Mouse (Mus musculus) forelimb bud, embryonic 11.5 days (tissue): ENCODE data around the gene Gm20388.

ENCODE experiments used
- DNase-seq: peaks from one replicate; pipeline ENCODE4 v3.0.0-alpha.2; 2012; ENCODE audit warnings: low read depth, low spot score

Gene Gm20388

DNA sequence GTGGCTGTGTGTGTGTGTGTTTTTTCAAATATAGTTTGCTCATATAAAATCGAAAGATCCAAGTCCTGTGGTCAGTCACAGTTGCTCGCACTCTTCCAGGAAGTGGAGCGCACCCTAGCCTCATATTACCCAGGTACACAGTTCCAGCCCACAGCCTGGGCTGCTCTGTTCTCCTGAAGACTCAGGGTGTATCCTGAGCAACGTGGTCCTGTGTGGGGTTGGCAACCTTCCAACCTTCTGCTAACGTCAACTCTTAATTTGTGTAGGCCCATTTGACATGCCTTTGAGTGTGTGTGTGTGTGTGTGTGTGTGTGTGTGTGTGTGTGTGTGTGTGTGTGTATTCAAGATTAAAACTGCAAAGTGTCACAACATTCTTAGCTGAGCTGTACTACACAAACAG is 3786.7 kb downstream of the Gm20388 start:
- DNase-seq, result no peak

DNA sequence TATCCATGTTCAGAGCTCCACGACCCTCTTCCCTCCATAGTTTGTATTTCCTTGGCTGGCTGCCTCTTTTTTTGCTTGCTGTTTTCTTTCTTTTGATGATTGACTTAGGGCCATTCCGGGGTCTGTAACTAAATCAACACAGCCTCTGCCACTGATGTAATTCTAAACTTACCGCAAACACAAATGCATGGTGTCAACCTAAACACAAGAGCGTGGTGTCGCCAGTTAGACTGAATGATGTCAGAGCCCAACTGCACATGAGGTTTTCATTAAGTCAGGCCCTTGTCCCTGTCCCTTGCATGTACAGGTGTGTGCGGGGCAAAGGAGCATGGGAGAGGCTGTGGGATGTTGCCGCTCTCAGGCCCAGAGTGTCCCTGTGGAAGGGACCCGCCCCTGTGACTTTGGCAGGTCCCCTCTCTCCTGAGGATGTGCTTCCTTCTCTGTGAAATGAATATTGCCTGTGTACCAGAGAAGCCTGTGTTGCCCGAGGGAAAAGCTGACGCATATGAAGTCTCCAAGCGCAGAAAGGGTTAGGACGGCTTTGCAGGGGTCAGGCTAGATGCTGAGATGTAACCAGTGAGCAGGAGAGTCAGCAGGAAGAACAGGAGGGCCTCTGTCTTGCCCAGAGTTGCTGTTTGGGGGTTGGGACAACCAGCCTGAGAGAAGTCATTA is 3789.9 kb downstream of the Gm20388 start:
- DNase-seq, result peak; percentile 36

DNA sequence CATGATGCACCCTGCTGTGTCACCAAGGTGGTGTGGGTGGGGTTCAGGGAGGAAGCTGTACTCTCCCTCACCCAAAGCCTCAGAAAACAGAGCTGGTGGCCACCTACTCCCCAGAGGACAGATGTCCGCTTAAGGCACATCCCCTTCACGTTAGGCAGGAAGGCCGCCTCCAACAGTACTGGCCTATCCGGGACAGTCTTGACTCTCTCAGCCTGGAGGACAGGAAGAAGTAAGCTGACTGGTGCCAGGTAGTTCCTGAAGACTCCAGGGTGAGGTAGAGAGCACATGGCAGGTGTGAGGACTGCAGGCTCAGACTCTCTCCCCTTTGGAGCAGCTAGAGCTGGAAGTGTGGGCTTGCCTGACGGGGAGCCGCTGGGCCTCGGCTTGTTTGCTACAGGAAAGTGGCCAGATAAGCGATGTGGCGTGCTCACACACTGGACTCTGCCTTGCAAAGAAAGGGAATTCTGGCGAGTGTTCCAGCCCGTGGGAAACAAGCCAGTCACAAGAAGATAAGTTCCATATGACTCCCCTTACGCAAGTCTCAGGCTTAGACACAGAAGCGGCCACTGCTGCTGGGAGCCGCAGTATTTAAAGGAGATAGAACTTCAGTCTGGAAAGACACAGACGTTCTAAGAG is 3791.4 kb downstream of the Gm20388 start:
- DNase-seq, result no peak

DNA sequence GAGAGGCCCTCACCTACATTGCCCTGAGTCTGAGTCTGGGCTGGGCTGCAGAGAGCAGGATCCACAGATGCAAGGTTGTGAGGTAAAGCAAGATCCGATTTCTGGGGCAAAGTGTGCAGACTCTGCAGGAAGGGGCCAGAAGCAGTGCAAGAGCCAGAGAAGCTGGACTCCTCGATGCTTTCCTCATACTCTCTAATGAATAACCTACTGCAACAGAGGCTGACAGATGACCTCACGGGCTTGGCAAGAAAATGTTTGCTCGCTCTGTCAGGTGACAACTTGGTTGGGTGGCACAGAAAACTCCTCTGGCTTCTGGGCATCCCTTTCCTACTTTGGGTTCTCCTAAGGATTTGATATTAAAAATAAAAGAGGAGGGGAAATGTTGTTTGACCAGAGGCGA is 3794.7 kb downstream of the Gm20388 start:
- DNase-seq, result no peak

DNA sequence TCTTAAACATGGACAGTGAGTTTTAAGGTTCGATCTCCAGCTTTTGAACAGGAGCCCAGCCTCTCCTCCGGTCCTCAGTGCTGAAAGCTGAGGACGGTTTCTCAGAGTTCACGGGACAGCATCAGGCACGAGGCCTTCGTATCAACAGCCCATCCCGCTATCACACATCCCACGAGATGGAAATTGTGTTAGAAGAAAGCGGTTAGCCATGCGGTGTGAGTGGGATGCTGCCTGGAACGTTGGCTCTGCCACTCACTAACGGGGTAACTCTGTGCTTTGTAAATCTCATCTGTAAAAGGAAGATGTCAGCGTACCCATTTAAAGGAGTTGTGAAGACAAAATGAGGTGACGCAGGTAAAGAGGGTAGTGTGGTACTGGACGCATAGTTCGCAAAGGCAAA is 3796.5 kb downstream of the Gm20388 start:
- DNase-seq, result no peak

DNA sequence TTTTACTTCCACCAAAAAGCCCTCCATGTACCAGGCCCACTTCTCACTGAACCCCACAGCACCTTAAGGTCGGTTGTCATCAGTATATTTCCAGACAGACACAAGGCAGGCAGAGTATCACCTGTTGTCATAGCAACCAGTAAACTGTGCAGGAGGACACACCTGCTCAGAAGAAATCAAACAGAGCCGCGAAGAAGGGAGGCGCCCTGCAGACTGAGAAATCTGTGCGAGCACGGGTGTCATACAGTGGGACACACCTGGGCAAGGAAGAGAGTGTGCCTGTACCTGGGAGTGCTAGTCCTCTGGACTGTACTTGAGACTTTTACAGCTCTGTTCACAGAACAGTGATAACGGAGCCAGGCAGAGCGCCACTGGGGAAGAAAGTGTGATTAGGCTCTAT is 3798.1 kb downstream of the Gm20388 start:
- DNase-seq, result no peak

DNA sequence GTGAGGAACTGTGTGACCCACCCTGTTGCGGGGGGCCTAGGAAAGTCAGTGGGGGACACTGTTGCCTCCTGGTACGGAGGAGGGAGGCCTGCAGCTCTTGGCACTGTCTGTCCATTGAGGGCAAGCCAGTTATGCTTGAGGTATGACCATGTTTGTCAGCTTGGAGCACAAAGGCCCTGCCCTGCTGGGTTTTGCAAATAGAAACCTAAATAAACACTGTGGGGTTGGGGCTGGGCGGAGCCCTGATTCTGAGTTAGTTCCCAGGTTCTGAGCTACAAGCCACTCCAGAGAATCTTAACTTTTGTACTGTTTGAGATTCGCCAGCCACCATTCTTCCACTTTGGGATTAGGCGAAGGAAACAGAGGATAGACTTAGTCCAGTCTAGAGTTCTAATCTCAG is 3799.7 kb downstream of the Gm20388 start:
- DNase-seq, result no peak

DNA sequence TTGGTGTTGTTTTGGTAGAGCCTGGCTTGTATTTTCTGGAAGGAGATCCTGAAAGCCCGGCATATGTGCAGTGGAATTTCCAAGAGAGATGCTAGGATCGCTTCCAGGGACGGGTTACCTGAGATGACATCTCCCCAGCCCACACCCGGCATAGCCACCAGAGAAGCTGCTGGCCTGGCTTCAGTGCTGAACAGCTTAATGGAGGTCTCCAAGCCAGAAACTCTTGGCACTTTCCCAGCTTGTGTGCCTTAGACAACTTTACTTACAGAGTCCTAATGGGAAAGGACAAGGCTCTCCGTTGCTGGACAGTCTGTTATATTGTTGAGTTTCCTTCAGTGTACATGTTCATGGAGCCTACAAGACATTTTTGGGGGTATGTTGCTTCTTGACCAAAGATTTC is 3803.8 kb downstream of the Gm20388 start:
- no peak for DNase-seq

DNA sequence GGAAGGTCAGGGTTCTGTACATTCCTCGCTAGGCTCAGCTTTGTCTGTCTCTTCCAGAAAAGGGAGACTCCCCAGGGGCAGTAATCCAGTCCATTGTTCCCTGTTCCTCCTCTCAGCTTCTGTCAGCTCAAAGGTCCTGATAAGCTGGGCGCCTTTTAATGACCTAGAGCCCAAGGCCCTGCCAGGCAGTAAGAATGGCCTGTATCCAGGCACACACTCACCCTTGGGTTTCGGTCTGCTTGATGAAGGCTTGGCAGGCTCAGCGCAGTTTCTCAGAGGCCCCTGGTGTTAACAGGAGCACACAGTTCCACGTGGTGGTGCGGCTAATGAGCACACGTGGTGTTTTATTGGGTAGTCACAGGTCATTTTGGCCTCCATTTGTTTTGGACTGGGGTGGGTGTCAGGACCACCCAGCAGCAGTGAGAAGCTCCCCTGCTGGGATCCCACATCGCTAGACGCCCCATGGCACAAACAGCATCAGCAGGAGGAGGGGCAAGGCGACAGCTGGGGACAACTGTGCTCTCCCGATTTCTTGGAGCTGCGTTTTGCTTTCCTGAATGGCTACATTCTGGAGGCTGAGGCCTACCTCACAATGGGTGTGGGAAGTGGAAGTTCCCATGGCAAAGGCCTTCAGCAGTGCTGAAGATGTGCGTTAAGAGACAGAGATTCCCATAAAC is 3805.4 kb downstream of the Gm20388 start:
- DNase-seq, result peak; percentile 35

DNA sequence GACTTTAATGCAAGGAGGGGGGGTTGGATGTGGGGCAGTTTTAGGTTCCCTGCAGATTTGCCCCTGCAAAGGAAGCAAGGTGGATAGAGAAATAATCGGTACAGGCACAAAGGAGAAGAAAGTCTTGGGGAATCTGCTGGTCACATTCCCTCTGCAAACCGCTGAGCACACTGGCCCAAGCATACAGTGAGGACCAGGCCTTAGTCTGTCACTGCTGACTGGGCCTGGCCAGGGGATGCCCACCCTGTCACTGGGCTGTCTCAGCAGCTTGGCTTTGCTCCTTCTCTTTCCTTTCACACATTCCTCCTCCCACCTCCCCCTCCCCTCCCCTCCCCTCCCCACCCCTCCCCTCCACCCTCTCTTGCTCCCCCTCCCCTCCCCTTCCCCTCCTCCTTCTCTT is 3806.5 kb downstream of the Gm20388 start:
- DNase-seq, result no peak

DNA sequence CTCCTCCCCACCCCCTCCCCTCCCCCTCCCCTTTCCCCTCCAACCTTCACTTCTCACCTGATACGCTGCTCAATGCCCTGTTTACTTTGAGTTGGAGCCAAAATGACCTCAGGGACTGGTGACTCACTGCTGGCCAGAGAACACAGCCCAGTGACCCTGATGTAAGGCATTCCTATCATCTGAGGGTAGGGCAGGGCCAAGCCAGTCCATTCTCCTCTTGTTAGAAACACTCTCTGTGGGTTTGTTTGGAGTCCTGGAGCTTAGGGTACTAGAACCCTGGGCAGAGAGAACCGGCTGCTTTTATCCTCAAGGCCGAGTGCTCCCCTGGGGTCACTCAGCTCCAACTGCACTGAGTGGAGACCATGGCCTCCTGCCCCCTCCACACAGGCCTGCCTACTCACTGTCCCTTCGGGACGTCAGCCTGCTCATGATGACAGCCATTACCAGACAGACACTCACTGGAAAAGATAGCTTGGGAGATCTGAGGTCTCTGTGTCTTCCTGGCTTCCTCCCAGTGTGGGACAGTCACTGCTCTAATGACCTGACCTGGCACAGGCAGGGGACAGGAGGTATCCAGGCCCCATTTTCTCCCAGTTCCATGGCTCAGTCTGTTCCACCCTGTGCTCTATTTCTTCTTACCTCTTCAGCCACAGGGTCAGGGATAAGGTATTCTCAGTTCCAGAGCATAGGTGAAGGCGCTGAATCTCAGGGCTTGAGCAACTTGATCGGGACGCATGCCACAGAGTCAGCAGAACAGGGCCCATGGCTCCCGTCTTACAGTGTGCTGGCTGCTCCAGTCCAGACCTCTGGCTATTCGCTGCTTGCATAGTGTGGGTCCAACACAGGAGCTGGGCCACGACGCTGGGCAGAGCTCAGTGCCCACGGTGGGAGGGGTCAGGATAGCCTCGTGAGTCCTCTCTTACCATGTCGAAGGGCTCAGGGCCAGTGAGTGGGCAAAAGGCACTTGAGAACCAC is 3807.2 kb downstream of the Gm20388 start:
- no peak for DNase-seq

DNA sequence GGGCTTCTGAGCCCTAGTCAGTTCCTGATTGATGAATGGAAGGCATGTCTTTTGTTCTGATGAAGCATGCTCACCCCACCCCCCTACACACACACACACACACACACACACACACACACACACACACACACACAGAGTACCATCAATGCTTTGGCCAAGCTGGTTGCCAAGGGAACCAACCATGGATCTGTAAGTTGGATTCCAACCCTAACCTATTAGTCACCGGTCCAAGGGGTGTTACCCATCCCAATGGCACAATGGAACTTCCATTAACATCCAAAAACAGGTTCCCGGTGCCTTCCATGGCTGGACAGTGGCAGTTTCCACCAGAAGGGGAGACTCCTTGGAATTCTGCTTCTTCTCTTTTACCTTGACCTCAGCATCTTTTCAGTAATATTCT is 3808.1 kb downstream of the Gm20388 start:
- DNase-seq, result no peak

DNA sequence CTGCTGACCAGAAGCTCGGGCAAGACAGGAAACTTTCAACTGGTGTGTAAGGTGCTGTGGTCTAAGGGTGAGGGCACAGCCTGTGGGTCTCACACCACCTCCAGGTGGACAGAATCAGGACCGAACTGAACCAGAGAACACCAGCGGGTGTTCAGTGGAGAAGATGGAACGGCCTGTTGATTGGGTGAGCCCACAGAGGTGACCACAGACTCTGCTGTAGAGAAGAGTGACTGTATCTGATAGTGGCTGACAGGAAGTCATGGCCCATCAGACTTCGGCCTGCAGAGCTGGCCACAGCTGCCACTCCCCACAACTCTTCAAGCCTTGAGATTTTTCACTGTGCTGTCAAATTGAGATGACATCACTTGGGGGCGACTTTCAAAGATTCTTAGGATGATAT is 3808.6 kb downstream of the Gm20388 start:
- DNase-seq, result no peak

DNA sequence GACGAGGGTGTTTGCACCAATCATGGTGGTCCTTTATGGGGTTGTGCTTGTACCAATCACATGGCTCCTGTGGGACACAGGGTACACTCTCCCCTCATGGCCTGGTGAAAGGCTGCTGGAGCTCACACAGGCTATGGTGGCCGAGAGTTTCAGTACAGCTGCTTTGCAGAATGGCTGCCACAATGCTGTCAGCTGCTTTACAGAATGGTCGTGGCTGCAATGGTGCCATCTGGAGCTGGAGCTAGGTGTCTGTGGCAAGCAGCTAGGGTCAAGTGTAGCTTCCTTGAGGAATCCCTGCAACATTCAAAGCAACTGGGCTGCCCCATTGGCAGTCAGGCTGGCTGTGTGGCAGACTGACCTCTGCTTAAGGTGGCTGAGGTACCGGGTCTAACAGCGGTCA is 3809.2 kb downstream of the Gm20388 start:
- DNase-seq, result no peak

DNA sequence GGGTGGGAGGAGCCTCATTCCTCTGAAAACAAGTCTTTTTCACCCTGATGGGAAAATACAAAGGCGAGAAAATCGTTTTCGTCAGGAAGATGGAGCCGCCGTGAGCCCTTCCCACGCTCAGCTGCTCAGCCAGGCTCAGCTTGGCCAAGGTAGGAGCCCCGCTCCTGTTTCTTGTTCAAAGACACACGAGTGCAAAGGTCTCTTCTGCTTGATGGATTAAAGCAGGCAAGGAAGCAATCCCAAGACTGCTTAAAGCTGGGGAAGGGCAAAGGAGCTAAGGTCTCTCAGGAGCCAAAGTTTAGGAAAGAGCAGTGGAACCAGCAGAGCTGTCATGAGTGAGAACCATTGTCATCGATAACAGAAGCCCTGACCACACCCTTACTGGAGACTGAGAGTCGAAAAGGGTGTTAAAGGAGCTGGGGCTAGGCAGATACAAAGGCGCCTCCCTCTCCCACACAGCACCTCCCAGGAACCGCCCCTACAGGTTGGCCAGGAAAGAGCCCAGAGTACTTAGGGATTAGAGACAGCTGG is 3809.9 kb downstream of the Gm20388 start:
- no peak for DNase-seq

DNA sequence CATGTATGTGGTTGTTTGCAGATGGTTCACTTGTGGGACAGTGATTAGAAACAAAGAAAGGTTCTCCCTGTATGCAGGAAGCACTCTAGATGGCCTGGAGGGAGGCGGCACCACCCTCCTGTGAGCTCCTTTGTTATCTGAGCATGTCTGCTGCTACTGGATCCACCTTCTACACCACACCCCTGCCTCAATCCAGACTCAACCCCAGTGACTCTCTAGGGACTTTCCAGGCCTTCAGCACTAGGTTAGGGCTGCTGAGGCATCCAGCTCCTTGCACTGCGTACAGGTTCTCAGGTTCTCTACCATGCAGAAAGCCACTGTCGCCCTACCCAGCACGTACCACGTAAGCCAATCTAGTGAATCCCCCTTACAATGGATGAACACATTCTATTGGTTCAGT is 3811.6 kb downstream of the Gm20388 start:
- DNase-seq, result no peak

DNA sequence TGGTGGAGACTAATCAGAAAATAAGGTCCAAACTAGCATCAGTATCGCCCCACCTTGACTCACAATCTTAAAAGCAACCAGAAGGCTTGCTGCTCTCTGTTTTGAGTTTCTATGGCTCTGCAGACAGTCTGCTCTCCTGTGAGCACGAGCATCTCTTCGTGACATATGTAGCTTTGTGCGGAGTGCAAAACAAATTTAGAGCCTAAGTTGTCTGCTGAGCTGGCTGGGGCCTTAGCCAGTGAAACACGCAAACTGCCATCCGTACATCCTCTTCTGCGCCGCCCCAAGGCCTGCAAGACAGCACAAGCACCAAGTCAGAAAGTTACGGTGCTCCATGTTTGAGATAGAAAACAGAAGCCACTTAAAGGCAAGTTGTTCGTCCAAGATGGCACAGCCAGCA is 3814.1 kb downstream of the Gm20388 start:
- no peak for DNase-seq

DNA sequence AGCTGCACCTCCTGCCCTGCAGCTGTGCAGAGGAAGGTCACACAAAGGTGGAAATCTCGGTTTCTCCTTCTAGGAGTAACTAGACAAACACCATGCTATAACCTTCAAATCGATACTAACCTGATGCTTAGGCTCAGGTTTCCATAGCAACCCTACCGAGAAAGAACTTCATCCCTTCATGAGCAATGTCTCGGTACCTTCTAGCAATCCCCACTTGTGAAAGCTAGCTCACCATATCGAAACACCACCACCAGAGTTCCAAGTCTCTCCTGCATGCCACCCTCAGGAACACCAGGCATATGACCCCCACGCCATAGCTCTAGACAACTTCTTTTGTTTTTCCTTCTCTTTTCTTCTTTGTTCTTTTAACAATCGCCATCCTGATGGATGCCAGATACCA is 3814.6 kb downstream of the Gm20388 start:
- DNase-seq, result no peak

DNA sequence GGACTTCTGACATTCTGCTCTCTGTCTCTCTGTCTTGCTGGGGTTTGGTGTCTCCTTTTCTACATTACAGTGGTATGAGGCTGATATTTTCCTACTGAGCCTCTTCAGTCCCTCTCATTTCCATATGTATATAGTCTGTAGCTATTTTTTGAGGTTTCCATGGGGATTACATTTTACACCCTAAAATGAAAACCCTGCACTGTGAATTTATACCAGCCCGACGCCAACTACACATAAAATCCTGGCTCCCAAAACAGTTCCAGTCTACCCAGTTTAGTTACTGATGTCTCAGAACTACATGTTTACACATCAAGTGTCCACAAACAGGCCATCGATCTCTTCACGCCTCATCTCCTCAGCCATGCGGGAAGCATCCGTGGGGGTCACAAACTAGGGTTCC is 3816.1 kb downstream of the Gm20388 start:
- DNase-seq, result no peak

DNA sequence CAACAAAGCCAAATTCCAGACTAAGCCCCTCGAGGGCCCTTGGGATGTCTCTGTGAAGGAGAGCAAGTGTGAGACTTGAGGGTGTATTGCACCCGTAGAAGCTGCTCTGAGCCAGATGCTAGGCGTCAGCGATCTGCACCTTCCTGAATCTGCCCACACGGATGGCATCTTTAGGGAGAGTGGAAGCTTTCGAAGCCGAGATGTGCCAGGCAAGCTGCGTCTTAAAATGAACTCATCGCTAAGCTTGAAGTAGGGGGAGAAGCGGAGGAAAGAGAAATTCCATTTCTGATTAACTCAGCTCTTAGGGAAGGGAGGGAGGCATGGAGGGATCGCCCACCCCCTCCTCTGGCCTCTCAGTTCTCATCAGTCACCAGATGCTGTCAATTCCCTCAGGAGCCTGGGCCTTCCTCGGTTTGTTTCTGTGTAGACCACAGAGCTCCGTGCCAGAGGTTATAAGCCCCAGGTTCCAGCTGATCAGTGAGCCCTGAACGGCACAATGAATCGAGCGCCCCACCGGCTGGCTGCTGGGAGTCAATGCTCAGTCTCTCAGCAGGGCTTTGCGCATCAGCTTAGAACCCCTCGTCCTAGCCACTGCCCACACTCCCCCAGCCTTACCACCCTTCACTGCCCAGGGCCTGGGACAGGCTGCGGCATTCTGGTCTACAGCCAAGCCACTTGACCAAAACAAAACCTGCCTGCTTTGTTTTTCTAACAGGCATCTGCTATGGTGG is 3818.6 kb downstream of the Gm20388 start:
- DNase-seq, result no peak

DNA sequence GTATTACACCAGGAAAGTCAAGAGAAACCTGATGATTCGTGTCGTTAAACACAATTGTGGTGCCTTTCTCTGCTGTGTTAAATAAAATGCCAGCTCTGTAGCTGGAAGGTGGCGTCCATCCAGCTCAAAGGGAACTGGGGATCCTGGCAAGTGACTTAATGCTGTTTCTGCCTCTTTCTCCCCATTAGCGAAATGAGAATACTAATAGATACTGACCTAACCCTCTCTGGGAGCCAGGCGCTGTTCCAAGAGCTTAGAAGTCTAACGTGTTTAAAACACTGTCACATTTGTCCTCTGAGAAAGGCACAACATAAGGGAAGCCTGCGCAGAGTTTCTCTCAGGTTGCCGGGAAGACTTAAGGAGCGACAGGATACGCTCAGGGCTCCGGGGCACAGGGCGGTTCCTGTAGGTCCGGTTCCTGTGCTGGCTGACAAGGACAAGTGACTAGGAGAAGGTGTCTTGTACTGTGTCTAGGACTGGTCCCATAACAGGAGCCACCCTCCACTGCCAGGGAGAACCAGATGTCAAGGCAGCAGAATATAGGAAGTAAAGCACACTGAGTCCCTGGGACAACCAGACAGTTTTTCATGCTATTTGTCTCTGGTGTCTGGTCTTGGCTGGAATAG is 3819.3 kb downstream of the Gm20388 start:
- no peak for DNase-seq
